9 mouse cellular contexts compared by ENCODE assay signal in genomic region chr11:98509434-98509833, GRCm38 (mm10). TPM values are rescaled to one million over a fixed set of nuclear protein-coding genes. Genes with fewer than 3 reads are reported as not detected.
DNase-seq lines count a peak whose midpoint lies in the region; ATAC-seq and TF ChIP-seq lines count a peak whose summit lies in the region.
"Had no signal": no experiment of that assay in that cellular context is flagged by ENCODE, and none has a peak within 500 bp of the region (broad histone marks: within the 10 kb centered on the region; RNA-seq: fewer than 3 reads in every experiment).

No protein-coding gene starts in this region.

- DNase-seq in adrenal gland, adult 2 months: peak; percentile 2
- DNase-seq in adrenal gland, postnatal 4 days (ENCODE audit: low spot score in 2 of 2): no peak
- peak; percentile 25 for DNase-seq in 3134 (ENCODE audit: extremely low read depth, insufficient read length, low spot score)
- DNase-seq in heart, adult 2 months: peak; percentile 53 to 80
- DNase-seq in left cerebral cortex, adult 8-10 months (ENCODE audit: low spot score in 2 of 2): peak; percentile 5 to 23
- DNase-seq in ovary, postnatal 36 days (ENCODE audit: low spot score): no peak
- DNase-seq in thymus, postnatal 14 days: no peak

- H3K27me3 ChIP-seq in heart, adult 2 months (ENCODE audit: control insufficient read depth, insufficient read depth, low read length): no peaks in the 10 kb centered on the region

- ATAC-seq in granulocyte monocyte progenitor cell, adult 5-6 weeks (replicated peaks; ENCODE audit: poor library complexity, severe bottlenecking): no peak

- no peak for TF ChIP-seq POLR2A in heart, adult 2 months (IDR thresholded peaks at IDR 0.05; ENCODE audit: insufficient read depth, low read depth, low read length)

- H3K27ac ChIP-seq in heart, adult 2 months: no peak overlapping the region; the same call in 1 of the 2 replicates

- intact Hi-C loops in heart, adult 2 months (cut with DNase I): no loop called here

- WGBS in heart, adult 2 months: 40% methylated on average over 7 of the region's 7 CpGs

- H3K4me1 ChIP-seq in heart, adult 2 months (ENCODE audit: control insufficient read depth, insufficient read depth, low read length): no peaks in the 10 kb centered on the region

- no peaks in the 10 kb centered on the region for H3K36me3 ChIP-seq in heart, adult 2 months (ENCODE audit: control insufficient read depth, insufficient read depth, low read length)

- H3K4me3 ChIP-seq in heart, adult 2 months: no peak overlapping the region

- H3K79me2 ChIP-seq in heart, adult 2 months (replicated peaks; ENCODE audit: control insufficient read depth, insufficient read depth, low read length): no peaks in the 10 kb centered on the region

- H3K9ac ChIP-seq in heart, adult 2 months (ENCODE audit: low read depth, low read length): no peak overlapping the region

- TF ChIP-seq EP300 in heart, adult 2 months (IDR thresholded peaks at IDR 0.05; ENCODE audit: insufficient read depth, low read depth, low read length): peak; percentile 63; the same call in 1 of the 2 replicates

- TF ChIP-seq CTCF in heart, adult 2 months (IDR thresholded peaks at IDR 0.05): peak; percentile 20

RNA-seq across cellular contexts. Expression of gene Ikzf3, which starts 36.4 kb away (rescaled TPM):
- total RNA-seq in adrenal gland, adult 2 months (2021): under 1 TPM; 0.72 to 0.86 TPM
- polyA plus RNA-seq in adrenal gland, adult 2 months (2012; rRNA removed): 0.10 and 0.36 TPM in 2 replicates
- 1 to 10 TPM in 1 of 2 experiments, under 1 TPM in 1; 0.36 to 1.4 TPM for total RNA-seq in adrenal gland, postnatal 4 days (2021)
- 1 to 10 TPM in 1 of 2 experiments, under 1 TPM in 1; 0.94 to 1.5 TPM for total RNA-seq in heart, adult 2 months (2021)
- 0.61 and 1.5 TPM in 2 replicates for polyA plus RNA-seq in heart, adult 2 months (2012; rRNA removed)
- total RNA-seq in left cerebral cortex, adult 8-10 months (2022): under 1 TPM; 0.23 to 0.76 (median 0.52) TPM
- total RNA-seq in granulocyte monocyte progenitor cell, adult 5-6 weeks (2014; fragmentation: Nextera tagmentation): 0.15 TPM in 1 of 2 replicates, not detected in the other
- not detected in 2 replicates for total RNA-seq in granulocyte monocyte progenitor cell, adult 5-6 weeks (2017)

RNA-seq across cellular contexts. Expression of gene Zpbp2, which starts 41.5 kb away (rescaled TPM):
- under 1 TPM; 0.66 to 0.69 TPM for total RNA-seq in adrenal gland, adult 2 months (2021)
- polyA plus RNA-seq in adrenal gland, adult 2 months (2012; rRNA removed): 0.10 and 0.30 TPM in 2 replicates
- total RNA-seq in adrenal gland, postnatal 4 days (2021): under 1 TPM in 1 of 2 experiments, not detected in 1; 0.45 TPM
- not detected for total RNA-seq in heart, adult 2 months (2021)
- 0.23 TPM in 1 of 2 replicates, not detected in the other for polyA plus RNA-seq in heart, adult 2 months (2012; rRNA removed)
- total RNA-seq in left cerebral cortex, adult 8-10 months (2022): not detected
- 1.6 TPM in 1 of 2 replicates, not detected in the other for total RNA-seq in granulocyte monocyte progenitor cell, adult 5-6 weeks (2014; fragmentation: Nextera tagmentation)
- not detected in 2 replicates for total RNA-seq in granulocyte monocyte progenitor cell, adult 5-6 weeks (2017)
- total RNA-seq: hematopoietic stem cell, adult 5-6 weeks had no signal

Comparison
In these comparisons a context has a peak if more than half of its experiments do, and no peak if none do; other contexts are left out.
1. DNase-seq: peak in adrenal gland, adult 2 months (single experiment), 3134 (single experiment), heart, adult 2 months (2 of 2) and left cerebral cortex, adult 8-10 months (2 of 2); none in adrenal gland, postnatal 4 days (0 of 2), ovary, postnatal 36 days (single experiment) and thymus, postnatal 14 days (single experiment).